Mouse (Mus musculus): ENCODE measurements around the gene S100pbp.

Gene S100pbp

DNA sequence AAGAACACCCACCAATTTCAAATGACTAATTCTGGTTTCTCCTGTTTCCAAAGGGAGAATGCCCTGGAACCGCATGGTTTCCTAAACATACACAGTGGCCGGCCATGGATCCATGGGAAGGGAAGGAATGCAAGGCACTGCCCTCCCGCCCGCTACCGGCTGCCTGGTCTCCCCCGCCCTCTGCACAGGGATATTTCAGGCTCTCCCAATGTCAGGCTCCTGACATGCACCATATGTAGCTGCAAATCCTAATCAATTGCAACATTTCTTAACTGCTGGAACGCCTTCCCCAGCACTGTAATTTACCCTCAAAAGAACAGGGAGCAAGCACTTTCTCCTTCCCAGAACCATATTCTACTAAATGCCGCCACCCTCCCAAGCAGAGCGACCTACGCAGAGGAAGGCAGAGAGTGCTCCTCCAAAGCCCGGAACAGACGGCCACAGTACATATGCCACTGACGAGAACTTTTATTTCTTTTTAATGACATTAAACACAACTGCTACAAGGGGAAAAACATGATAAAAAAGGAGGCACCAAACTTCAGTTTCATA, 41.9 kb downstream of the S100pbp start:
- no peak for DNase-seq (ENCODE audit: low read depth)

DNA sequence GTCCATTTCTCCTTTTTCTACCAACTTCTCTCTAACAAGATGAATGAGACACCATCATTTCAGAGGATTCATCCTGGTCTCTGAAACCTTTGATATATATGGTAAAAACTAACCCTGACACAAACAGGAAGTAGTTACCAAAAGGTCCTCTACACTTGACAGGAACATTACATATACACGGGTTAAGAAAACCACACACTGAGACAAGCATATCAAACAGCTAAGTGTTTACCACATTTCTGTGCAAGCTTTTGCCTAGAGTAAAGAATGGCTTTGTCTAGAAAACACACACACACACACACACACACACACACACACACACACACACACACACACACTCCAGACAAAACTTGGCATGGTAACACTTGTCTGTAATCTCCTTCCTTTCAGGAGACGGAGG, 43.1 kb downstream of the S100pbp start:
- peak; percentile 64 for DNase-seq (ENCODE audit: low read depth)

DNA sequence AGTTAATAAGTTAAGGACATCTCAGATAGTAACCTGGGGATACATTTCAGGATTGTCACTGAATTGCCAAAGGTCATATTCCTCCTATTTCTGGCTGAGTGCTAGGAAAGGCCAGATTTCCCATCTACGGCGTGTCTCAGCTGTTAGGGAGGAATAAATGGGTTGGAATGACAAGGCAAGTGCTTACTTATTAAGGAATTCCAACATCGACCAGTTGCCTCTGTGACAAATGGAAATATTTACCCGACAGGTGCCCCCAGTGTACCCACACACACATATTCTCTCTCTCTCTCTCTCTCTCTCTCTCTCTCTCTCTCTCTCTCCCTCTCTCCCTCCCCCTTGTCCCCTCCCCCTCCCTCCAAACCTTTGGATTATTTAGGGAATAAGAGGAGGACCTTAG, 43.6 kb downstream of the S100pbp start:
- DNase-seq (ENCODE audit: low read depth): no peak

DNA sequence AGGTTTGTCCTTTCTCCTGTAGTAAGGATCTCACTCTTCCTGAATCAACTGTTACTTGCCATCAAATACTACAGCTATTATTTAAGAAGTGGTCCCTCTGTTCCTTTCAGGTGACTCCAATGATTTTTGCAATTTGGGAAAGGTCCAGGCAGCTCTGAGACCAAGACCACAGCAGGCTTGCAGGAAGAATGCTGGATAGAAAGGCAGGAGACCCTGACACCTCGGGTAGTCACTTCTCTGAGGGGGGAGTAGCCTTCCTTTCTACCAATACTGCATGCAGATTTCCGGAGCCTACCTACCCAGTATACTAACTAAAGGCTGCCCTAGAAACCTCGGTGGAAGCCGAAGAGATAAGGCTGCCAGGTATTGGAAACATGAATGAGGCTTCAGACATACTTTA, 44.1 kb downstream of the S100pbp start:
- DNase-seq (ENCODE audit: low read depth): no peak

DNA sequence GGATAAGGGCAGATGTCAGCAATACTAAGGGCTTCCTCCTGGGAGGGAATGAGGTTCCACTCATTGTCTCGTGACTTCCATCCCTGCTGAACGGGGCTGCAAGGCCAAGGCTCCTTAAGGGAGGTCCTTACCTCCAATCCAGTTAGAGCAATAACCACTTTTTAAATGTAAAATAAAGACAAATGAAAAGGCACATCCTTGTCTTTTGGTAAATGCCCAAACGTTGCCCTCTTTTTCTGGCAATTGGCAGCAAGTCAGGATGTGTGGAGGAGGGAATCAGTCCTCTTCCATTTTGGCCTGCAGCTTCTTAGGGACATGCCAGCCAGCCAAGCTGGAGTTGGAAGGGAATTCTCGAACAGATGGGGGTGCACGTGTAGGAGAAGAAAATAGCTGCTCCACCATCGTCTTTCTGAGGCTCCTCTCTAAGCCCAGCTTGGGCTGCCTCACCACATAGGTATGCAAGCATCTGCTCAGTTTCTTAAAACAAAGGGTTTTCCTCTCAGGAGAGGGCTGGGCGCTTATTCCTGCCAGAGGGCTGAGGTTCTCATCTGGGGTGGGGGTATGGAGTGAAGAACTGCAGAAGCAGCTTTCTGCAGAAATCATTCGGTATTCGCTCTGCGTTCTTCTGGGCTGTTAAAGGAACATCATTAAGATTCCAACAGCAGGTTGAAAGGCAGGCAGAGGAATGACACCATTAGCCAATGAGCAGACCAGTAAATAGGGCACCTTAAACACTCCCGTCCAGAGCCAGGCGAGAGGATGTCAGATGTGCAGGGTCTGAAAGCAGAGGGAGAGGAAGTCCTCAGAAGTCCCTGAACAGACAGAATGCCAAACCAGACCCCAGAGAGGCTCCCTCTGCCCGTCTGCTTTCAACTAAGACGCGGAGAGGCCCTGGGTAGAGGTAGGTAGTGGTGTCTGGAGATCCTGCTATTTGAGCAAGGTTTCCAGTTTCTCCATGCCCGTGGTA, 44.8 kb downstream of the S100pbp start:
- no peak for DNase-seq (ENCODE audit: low read depth)

DNA sequence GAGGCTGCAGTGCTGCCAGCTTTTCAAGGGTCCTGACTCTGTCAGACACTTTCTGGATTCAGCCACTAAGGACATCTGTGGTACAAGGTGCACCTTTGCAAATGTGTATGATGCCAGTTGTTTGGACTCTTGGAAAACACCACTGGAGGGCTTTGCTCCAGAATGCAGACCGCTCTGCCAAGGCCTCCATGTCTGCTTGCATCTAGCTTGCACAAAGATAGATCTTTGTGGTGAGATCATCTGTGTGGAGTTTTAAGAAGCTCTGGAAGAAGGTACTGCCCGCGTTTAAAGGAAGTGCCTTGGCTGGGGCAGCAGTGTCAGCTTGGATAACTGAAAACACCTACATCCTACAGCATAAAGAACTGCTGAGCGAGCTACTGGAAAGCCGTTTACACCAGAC, 46.0 kb downstream of the S100pbp start:
- peak; percentile 26 for DNase-seq (ENCODE audit: low read depth)

DNA sequence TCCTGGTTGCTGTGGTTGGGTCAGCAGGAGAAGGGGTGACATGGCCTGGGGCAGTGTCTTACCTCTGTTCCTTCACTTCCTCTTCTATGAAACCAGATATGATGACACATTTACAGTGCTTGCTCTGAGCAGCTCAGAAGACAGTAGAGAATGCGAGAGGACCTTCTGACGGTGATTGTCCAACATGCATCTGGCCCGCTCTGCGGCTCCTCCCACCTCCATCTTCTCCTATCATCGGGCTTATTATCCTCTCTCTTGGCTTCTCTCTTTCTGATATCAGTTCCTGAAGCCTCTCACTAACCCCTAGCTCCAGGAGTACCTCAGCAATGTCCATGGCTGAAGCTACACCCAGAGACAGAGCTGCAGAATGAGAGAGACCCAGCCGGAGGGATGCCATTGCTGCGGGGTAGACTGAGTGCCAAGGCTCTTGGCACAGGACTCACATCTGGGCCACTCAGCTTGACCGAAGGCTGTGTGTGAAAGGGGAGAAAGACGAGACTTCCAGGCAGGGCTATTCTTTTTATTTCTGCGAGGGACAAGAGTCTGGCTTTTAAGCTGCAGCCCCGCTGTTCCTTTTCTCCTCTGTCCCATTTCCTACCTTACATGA, 47.0 kb downstream of the S100pbp start:
- DNase-seq (ENCODE audit: low read depth): no peak

DNA sequence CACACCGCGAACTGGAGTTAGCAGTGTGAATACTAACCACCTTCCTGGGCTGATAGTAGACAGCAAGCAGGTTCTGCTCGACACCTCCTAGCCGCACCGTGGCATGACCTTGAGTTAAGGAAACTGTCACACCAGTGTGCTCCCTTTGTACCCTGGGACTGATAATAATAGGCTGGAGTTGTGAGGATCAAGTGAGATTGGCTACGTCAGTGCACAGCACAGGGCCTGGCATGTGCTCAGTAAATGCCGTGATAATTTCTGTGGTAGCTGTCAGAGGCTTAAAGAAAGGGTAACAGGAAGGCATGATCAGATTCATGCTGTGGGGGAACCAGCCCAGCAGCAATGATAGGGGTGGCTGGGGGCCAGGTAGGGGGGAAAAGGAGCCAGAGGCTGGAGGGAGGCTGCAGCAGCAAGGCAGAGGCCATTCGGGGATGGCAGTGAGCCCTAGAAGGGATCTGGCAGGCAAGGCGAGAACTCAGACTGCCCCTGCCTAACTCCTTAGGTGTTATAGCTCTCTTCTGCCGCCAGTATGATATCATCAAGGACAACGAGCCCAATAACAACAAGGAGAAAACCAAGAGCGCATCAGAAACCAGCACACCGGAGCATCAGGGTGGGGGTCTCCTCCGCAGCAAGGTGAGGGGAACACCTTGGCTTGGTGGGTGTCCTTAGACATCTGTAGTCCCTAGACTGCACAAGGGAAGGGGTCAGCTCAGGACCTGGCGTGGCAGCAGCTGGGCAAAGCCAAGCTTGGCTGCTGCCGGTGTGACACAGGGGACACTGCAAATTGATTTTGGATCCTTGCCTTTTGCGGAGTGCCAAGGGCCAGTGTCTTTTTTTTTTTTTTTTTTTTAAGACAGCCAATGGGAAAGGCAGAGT, 47.7 kb downstream of the S100pbp start:
- no peak for DNase-seq (ENCODE audit: low read depth)

DNA sequence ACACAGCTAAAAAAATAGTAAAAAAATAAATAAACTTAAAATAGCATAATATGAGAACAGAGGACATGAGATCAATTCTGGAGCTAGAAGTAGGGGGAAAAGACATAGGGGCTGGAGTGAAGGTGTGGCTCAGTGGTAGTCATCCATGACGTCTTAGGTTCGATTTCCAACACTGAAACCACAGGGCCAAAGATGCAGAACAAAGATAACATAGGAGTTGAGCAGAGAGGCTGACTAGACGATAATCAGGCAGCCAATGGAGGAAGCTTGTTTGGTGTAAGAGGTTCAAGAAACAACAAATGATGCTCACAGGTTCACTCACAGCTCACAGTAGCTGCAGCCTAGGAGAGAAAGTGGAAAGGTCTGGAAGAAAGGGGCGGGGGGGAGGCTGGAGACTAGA, 48.7 kb downstream of the S100pbp start:
- DNase-seq (ENCODE audit: low read depth): no peak

DNA sequence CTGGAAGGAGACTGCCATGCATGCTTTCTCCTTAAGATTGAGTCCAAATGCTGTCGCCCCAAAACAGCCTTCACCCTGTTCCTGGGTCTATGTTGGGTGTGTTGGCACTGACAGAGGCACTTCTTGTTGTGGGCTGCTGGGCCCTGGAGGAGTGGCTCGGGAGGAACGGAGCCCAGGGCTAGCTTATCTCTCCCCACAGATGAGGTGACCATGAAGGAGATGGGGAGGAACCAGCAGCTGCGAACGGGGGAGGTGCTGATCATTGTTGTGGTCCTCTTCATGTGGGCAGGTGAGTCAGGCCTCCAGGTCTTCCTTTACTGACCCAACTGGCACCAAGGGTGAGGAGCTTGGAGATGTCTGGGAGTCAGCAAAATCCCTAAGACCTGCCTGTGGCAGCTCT, 49.9 kb downstream of the S100pbp start:
- DNase-seq (ENCODE audit: low read depth): no peak

DNA sequence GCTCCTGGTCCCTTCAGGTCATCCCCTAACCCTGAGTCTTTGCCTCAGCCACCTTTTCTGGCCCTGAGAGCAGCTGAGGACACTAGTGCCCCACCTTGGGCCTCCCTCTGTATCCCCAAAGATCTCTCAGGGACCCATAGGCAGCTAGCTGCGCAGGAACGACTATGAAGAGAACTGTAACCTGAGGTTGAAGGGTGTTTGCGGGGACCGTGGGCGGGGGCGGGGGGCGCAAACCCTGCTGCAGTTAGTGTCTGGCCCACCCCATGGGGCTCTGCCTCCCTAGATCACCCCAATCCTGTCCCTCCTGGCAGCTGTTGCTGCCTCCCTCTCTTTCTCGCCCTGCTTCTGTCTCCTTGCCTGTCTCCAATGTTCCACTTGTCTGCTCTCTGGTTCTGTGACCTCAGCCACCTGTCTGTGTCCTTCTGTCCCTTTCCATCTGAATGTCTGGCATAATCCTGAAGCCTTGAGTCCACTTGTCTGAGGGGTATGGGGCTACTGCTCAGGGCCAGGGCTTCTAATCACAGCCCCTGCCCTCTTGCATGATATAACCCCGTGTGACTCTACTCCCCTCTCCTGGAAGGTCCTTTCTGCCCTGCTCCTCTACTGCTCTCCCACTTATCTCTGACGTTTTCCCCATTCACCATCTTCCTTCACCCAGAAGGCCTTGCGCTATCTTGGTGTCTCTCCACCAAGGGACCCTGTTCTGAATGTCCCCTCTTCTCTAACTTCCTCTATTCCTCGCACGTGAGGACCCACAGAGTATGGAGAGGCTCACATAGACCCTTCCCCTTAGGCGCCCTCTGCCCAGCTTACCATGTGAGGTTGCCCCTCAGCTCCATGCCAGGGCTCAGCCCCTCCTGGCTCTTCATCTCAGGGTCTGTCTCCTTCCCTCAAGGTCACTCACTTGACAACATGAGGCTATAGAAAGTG, 51.9 kb downstream of the S100pbp start:
- no peak for DNase-seq (ENCODE audit: low read depth)

DNA sequence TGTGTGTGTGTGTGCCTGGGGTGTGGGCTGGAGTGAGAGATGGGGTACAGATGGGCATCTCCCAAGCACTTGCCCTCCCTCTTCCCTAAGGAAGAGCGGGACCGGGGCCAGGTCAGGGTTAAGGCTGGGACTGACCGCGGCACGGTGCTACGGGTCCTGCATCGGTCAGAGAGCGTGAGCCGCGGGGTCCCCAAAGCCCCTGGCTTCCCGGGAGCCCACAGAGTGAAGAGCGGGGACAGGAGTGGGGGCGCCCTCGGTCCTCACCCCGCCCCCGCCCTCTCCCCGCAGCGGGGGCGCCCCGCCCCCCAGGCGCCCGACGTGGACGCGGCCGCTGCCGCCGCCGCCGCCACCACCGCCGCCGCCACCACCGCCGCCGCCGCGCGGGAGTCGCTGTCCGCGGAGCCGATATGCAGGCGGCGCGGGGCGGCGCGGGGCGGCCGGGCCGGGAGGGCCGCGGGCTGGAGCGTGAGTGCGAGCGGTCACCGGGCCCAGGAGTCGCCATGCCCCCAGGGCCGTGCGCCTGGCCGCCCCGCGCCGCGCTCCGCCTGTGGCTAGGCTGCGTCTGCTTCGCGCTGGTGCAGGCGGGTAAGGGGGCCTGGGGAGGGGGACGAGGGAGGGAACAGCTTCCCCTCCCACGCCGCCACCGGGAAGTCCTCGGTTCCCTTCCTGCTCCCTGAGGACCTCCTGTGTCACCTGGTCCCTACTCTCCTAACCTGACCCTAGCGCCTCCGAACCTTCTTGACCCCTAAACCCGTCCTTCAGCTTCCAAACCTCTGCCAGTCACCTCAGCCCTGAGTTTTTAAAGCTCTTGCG, 52.7 kb downstream of the S100pbp start, which contains the start of gene Fndc5:
Gene Fndc5, plus strand, starts transcription at position 421 of the 813 bp plus-strand sequence.
- DNase-seq (ENCODE audit: low read depth): no peak

DNA sequence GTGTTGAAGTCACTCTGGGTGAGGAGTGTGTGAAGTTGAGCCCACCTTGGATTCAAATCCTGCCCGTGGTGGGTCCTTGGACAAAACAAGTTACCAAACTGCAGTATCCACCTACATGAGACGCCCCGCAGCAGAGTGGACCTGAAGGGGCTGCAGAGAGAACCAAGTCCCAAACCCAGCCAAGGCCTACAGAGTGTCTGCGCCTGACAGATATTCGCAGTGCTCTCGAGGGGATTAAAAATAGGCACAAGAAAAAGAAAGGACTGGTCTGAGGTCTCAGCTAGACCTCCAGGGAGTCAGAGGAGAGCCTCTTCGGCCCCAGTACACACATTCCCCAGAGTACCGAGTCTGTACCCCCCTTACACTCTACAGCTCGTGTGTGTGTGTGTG, 53.3 kb downstream of the S100pbp start:
- peak; percentile 26 for DNase-seq (ENCODE audit: low read depth)

DNA sequence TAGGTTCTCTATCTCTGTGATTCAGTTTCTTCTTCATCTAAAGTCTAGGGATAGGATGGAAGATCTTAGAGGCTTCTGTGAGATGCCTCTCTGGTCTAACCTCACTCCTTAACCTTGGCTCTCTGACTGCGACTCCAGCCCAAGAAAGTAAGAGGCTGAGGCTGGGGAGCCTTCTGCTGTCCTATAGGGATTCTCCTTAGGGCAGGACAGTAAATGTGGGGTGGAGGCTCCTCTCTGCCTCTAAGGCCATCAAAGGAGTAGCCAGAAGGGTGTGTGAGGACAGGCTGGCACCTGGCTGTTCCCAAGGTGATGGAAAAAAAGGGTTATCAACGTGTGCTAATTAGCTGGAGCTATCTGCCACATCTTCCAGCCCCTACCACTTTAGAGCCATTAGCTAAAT, 53.9 kb downstream of the S100pbp start:
- DNase-seq (ENCODE audit: low read depth): no peak

DNA sequence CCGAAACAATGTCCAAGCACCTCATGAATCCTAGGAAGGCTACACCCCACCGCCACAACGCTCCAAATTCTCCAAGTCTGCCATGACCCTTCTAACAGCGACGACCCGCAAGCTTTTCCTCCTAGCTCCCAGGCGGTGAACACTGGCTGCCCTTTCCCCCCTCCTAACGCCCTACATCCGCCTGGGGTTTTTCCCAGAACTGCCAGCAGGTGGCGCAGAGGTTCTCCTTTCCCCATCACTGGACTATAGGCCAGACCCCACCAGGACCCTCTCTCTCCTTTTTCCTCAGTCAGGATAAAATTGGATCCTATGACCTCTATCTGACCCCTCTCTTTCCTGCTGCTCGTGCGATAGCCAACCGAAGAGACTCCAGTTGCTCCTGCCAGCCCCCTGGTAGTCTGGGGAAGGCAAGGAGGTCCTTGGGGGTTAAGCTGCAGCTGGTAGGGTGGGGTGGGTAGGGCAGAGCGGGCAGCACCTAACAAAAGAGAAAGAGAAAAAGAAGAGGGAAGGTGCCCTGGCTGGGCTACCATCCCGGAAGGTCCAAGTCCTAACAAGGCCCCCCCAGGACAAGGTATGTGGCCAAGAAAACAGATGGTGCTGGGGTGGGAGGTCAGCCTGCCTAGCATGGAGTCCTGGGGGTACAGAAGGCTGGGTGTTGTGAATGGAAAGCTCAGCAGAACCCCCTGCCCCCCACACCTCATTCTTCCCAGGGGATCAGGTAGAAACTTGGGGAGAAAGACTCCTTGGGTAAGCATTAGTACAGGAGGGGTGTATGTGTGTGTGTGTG, 54.5 kb downstream of the S100pbp start:
- peak; percentile 83 for DNase-seq (ENCODE audit: low read depth)

DNA sequence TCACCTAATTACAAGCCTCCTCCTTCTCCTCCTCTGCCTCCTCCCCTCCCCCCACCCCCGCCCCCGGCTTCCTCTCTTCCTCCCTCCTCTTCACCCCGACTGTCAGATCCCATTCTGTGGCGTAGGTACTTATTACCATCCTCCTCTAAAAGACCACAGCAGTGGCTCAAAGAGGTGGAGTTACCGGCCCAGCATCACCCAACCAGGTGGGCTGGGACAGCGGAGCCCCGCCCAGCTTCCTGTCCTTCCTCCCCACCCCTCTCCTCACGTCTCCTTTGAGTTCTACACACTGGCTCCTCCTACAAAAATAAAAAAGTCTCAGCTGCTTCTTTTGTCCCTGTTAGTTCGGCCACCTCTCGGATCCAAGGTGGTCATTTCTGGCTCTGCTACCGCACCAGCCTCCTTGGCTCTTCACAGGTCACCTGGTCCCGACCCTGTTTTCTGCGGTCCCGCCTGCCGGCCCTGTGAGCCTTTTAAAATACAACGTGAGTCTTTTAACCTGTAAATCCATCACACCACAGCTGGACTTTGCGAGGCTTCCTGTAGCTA, 58.7 kb downstream of the S100pbp start:
- DNase-seq (ENCODE audit: low read depth): peak; percentile 86

DNA sequence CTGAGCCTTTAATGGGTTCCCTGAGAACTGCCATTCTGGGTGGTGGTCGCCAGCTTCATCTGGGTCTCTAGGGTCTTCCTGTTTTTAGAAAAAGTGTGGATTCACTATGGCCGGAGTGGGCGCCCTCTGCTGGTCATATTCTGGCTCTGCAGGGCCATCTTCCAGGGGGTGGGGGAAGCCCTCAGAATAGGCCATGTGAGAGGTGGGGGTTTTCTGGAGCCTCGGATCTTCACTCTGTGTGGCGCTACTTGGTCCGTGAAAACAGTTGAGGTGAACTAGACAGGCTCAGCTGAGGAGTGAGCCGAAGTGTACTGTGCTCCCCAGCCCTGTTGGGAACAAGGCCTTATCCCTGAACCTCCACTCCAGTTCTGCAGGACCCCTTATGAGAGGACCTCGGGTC, 59.4 kb downstream of the S100pbp start:
- DNase-seq (ENCODE audit: low read depth): peak; percentile 81

DNA sequence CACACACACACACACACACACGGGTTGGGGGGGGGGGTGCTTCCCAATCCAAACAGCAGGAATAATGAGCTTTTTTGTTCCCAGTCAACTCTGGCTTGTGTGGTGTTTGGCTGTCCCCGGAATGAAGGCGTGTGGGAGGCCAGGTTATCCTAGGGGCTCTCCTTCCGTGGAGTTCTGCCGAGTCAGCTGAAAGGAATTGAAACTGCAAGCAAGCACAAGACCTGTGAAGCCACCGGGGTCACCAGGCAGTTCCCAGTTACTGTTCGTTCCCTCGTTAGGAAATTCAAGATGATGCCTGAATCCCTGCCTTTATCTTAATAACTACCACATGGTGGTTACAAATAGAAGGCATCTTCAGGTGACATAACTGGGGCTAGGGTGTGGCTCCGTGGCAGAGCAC, 60.1 kb downstream of the S100pbp start:
- peak; percentile 30 for DNase-seq (ENCODE audit: low read depth)
